Mouse (Mus musculus): ENCODE data around the gene Gramd2.

DNA sequence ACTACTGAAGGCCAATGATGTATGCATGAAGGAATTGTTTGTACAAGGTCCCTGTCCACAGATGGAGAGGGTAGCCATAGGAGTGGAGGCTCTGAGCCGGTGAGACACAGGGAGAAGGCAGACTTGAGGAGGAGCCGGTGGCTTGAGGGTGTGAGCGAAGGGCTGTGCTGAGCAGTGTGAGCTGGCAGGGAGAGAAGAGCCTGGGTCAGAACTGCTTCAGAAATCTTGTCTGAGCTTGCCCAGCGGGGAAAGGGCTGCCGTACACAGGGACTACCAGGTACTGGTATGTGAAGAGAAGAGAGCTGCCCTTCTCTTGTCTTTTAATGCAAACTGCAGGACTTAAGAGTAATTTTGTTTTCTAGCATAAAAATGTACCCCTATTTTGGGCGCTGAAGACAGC lies 53.1 kb downstream of the Gramd2 start:
- no peak for TF ChIP-seq CTCF (IDR thresholded peaks at IDR 0.05; ENCODE audit: borderline replicate concordance, insufficient read depth, low read length)
- no peak for TF ChIP-seq POLR2A (IDR thresholded peaks at IDR 0.05; ENCODE audit: low read depth, low read length)

Data from embryonic fibroblast, embryonic 13.5 days (primary cell).